Mouse (Mus musculus) liver, postnatal 0 days (tissue): ENCODE data around the gene Mapt.

Experiments
- CTCF ChIP-seq: sonication (generic); IDR thresholded peaks from 2 replicates; pipeline ENCODE4 v1.5.1; 2016; ENCODE audit warnings: antibody characterized with exemption, low read depth
- EP300 ChIP-seq: IDR thresholded peaks from 2 replicates; pipeline ENCODE4 v1.6.1; 2016; ENCODE audit warnings: antibody characterized with exemption, low read depth, mild to moderate bottlenecking

GRCm38 (mm10) chr11:104275765-104276164 is 44.6 kb downstream of the Mapt start:
- TF ChIP-seq CTCF (no peak), EP300 (no peak)
